Mouse (Mus musculus): ENCODE measurements around the gene Tmem72.

GRCm38 (mm10) chr6:116653684-116654454 lies 62.8 kb downstream of the Tmem72 start:
- TF ChIP-seq POLR2A (IDR thresholded peaks at IDR 0.05; ENCODE audit: extremely low read depth, insufficient read depth, low read length) (no peak), CTCF (IDR thresholded peaks at IDR 0.05; ENCODE audit: extremely low read depth, insufficient read depth, low read length) (peak; percentile 66)

All from cortical plate, adult 2 months (tissue).